Mouse (Mus musculus): ENCODE data around the gene Hivep2.

DNA sequence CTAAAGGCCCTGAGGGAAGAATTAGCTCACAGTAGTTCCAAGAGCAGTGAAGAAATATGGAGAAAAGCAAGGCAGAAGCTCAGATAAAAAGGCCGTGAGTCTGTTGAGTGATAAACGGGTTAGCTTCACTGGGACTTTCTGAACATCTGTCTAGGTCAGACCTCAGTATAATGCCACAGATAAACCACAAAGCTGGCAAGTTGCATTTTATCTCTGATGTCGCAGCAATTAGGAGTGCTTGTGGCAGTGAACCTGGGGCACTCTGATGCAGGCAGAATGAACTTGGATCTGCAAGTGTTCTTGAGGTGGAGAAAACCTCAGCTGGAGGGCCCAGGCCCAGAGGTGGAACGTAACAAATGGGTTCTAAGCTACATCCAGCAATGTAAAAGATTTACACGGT is 36.6 kb upstream of the Hivep2 start:
- TF ChIP-seq POLR2A (IDR thresholded peaks at IDR 0.05; ENCODE audit: control insufficient read depth, extremely low read depth, insufficient read depth, low read length, poor library complexity) = no peak
- no peak for TF ChIP-seq CTCF (IDR thresholded peaks at IDR 0.05; ENCODE audit: borderline replicate concordance, control insufficient read depth, extremely low read depth, insufficient read depth, low read length, poor library complexity)
